Mouse (Mus musculus): ENCODE data around the gene Ppp1r9a.

DNA sequence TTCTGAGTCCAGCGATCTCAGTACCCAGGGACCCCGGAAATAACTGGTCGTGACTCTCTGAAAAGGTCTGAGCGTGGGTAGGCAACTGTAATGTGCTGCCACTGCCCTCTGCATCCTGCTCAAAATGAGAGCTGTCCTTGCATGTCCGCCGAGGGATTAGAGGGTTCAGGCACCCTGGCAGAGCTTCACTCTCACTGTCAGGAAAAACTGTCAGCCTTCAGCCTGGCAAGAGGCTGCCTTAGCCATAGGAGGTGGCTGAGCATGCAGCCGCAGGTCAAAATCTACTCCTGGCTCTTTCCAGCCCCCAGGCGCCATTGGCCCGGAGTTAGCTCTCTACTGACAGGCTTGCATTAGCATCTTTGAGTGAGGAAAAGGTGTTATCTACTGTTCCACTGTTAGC lies 269.9 kb downstream of the Ppp1r9a start:
- no peak for TF ChIP-seq POLR2A (IDR thresholded peaks at IDR 0.05; ENCODE audit: insufficient read depth, low read length)
- TF ChIP-seq CTCF (IDR thresholded peaks at IDR 0.05; ENCODE audit: low read depth, low read length): no peak

Measured in ES-Bruce4 (cell line).